Mouse (Mus musculus) heart, embryonic 12.5 days (tissue): ENCODE measurements around the gene Gm20518. TPM values are rescaled to one million over a fixed set of nuclear protein-coding genes. Genes with fewer than 3 reads are reported as not detected.
A peak's percentile ranks its signal among the peaks of the same experiment; 100 is the strongest.

Source experiments
- ATAC-seq: fragments of 200-750 bp; cut with Nextera tagmentation; 2 replicates; pipeline ENCODE4 v1.8.0; 2017; ENCODE audit warnings: moderate TSS enrichment, moderate library complexity; ENCODE audit not compliant: insufficient number of reproducible peaks, low FRiP score
- H3K27ac ChIP-seq: fragments of 300-500 bp; sonication (generic); 2 replicates; pipeline ENCODE4 v1.5.1; 2016; ENCODE audit warnings: mild to moderate bottlenecking, moderate library complexity; ENCODE audit not compliant: poor library complexity, severe bottlenecking
- H3K27me3 ChIP-seq: fragments of 300-500 bp; sonication (generic); replicated peaks from 2 replicates; pipeline ENCODE4 v1.6.1; 2016; ENCODE audit warnings: mild to moderate bottlenecking, moderate library complexity
- H3K36me3 ChIP-seq: fragments of 300-500 bp; sonication (generic); 2 replicates; pipeline ENCODE4 v1.6.1; 2016; ENCODE audit warnings: mild to moderate bottlenecking, moderate library complexity
- H3K4me1 ChIP-seq: fragments of 300-500 bp; sonication (generic); replicated peaks from 2 replicates; pipeline ENCODE4 v1.6.1; 2016; ENCODE audit warnings: mild to moderate bottlenecking
- H3K4me2 ChIP-seq: fragments of 300-500 bp; sonication (generic); 2 replicates; pipeline ENCODE4 v1.6.1; 2016; ENCODE audit warnings: mild to moderate bottlenecking, moderate library complexity
- H3K4me3 ChIP-seq: fragments of 300-500 bp; sonication (generic); 2 replicates; pipeline ENCODE4 v1.5.1; 2016; ENCODE audit warnings: mild to moderate bottlenecking
- H3K9ac ChIP-seq: fragments of 300-500 bp; sonication (generic); 2 replicates; pipeline ENCODE4 v1.6.1; 2016; ENCODE audit warnings: mild to moderate bottlenecking, moderate library complexity
- H3K9me3 ChIP-seq: fragments of 300-500 bp; sonication (generic); replicated peaks from 2 replicates; pipeline ENCODE4 v1.6.1; 2016; ENCODE audit warnings: mild to moderate bottlenecking, moderate library complexity
- WGBS: fragments of 180-500 bp; shearing (Covaris S2); methylation state at CpG from one replicate; pipeline ENCODE4 v1.1.7; 2016; 5-methylcytosine and 5-hydroxymethylcytosine counted together
- polyA plus RNA-seq: library from polyadenylated mRNA; unstranded; fragments of >200 nt; fragmentation: Nextera tagmentation; extraction: Ambion mirVana; gene quantifications from 2 replicates; pipeline ENCODE4 v1.2.1, GENCODE M21; 2016

Gm20518 gene
- polyA plus RNA-seq, 1 experiment from 2014 or later: 0.19 TPM

DNA sequence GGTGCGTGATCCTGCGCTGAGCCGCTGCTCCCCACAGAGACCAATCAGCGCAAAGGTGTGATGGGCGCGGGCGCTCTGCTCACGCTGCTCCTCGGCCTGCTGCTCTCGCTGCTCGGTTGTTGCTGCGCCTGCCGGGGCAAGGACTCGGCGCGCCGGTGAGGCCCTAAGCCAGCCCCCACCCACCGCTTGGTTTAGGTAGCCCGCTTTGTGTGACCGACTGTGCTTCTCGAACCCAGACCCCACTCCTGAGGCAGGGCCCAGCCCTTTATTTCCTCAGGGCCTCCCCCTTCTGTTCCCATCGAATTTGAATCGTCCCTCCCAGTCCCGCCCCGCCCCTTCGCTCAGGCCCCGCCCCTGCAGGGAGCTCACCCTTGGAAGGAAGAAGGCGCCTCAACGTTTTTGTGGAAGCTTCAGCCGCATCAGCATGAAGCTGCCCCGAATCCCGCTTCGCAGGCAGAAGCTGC is 87.0 kb downstream of the Gm20518 start:
- peak overlapping the region; percentile 70 for H3K4me2 ChIP-seq
- H3K9ac ChIP-seq: 0 out of 2 replicates have a peak overlapping the region, but pooled peaks have one; percentile 37
- no peak for ATAC-seq
- peak overlapping the region; percentile 40 for H3K4me3 ChIP-seq
- peaks cover 85% of the 10 kb centered on the region for H3K27me3 ChIP-seq
- no peak overlapping the region for H3K27ac ChIP-seq
- 6% methylated on average over 33 of the region's 33 CpGs for WGBS
- H3K4me1 ChIP-seq: peaks cover 65% of the 10 kb centered on the region
- no peaks in the 10 kb centered on the region for H3K9me3 ChIP-seq
- H3K36me3 ChIP-seq: peaks cover 3% of the 10 kb centered on the region; the same call in 1 of the 2 replicates

GRCm38 (mm10) chr16:17803675-17804448 is 87.6 kb downstream of the Gm20518 start:
- peak overlapping the region; percentile 48; the same call in 1 of the 2 replicates for H3K9ac ChIP-seq
- H3K27me3 ChIP-seq: peaks cover 86% of the 10 kb centered on the region
- peak overlapping the region; percentile 44 for H3K4me3 ChIP-seq
- peaks cover 3% of the 10 kb centered on the region; the same call in 1 of the 2 replicates for H3K36me3 ChIP-seq
- 20% methylated on average over 33 of the region's 33 CpGs for WGBS
- peak overlapping the region; percentile 74 for H3K4me2 ChIP-seq
- peaks cover 66% of the 10 kb centered on the region for H3K4me1 ChIP-seq
- no peaks in the 10 kb centered on the region for H3K9me3 ChIP-seq
- H3K27ac ChIP-seq: no peak overlapping the region
- no peak for ATAC-seq

GRCm38 (mm10) chr16:17802839-17803674 is 88.4 kb downstream of the Gm20518 start:
- Histone ChIP-seq H3K36me3 (peaks cover 3% of the 10 kb centered on the region; the same call in 1 of the 2 replicates), H3K4me3 (peak overlapping the region; percentile 44), H3K27me3 (peaks cover 83% of the 10 kb centered on the region), H3K9ac (peak overlapping the region; percentile 48), H3K9me3 (no peaks in the 10 kb centered on the region), H3K4me1 (peaks cover 70% of the 10 kb centered on the region), H3K27ac (no peak overlapping the region), H3K4me2 (peak overlapping the region; percentile 74)
- ATAC-seq: no peak
- WGBS: 5% methylated on average over 83 of the region's 83 CpGs

- Histone ChIP-seq H3K27ac (no peak overlapping the region), H3K4me2 (peak overlapping the region; percentile 74), H3K9me3 (no peaks in the 10 kb centered on the region), H3K9ac (peak overlapping the region; percentile 48; the same call in 1 of the 2 replicates), H3K4me3 (peak overlapping the region; percentile 44), H3K4me1 (peaks cover 70% of the 10 kb centered on the region), H3K27me3 (peaks cover 84% of the 10 kb centered on the region), H3K36me3 (no peaks in the 10 kb centered on the region; the same call in 1 of the 2 replicates)
- WGBS: 13% methylated on average over 18 of the region's 18 CpGs
- ATAC-seq: no peak
Observed at GRCm38 (mm10) chr16:17802456-17802838, 89.0 kb downstream of the Gm20518 start.

DNA sequence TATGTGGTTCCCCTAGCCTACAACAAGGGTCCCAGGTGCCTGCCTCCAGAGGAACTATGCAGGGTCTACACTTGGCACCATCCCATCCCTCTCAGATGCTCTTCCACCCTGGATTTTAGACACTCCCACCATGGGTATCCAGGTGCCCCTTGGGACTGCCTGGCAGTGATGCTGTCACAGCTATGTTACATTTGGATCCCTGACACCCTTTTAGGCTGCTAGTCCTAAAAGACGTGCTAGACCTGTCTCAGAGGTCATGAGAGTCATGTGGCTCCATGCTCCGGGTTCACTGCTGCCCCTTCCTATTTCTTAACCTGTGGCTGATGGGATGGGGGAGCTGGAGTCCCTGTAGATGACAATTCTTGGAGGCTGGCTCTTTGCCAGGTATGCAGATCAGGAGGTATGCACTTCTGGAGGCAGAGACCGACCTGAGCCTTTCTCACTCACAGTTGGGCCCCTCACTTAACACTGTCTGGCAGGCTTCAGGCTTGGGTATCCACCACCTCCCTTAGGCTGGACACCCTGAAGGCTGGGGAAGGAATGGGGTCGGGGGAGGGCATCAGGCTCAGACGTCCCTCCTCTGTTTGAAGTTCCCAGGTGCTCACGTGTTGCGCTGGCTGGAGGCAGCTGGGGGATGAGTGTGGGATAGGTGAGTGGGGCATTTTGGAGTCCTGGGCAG is 89.6 kb downstream of the Gm20518 start:
- WGBS: 11% methylated on average over 7 of the region's 7 CpGs
- Histone ChIP-seq H3K27ac (no peak overlapping the region), H3K4me2 (peak overlapping the region; percentile 74; the same call in 1 of the 2 replicates), H3K9ac (no peak overlapping the region), H3K4me1 (peaks cover 68% of the 10 kb centered on the region), H3K4me3 (0 out of 2 replicates have a peak overlapping the region, but pooled peaks have one; percentile 44), H3K27me3 (peaks cover 86% of the 10 kb centered on the region), H3K9me3 (no peaks in the 10 kb centered on the region), H3K36me3 (no peaks in the 10 kb centered on the region; the same call in 1 of the 2 replicates)
- no peak for ATAC-seq

GRCm38 (mm10) chr16:17799584-17799983 is 91.9 kb downstream of the Gm20518 start:
- H3K4me3 ChIP-seq: no peak overlapping the region
- no peak overlapping the region for H3K9ac ChIP-seq
- H3K9me3 ChIP-seq: no peaks in the 10 kb centered on the region
- peaks cover 76% of the 10 kb centered on the region for H3K27me3 ChIP-seq
- H3K4me2 ChIP-seq: no peak overlapping the region
- H3K27ac ChIP-seq: no peak overlapping the region
- H3K36me3 ChIP-seq: no peaks in the 10 kb centered on the region; the same call in 1 of the 2 replicates
- ATAC-seq: no peak
- peaks cover 66% of the 10 kb centered on the region for H3K4me1 ChIP-seq

DNA sequence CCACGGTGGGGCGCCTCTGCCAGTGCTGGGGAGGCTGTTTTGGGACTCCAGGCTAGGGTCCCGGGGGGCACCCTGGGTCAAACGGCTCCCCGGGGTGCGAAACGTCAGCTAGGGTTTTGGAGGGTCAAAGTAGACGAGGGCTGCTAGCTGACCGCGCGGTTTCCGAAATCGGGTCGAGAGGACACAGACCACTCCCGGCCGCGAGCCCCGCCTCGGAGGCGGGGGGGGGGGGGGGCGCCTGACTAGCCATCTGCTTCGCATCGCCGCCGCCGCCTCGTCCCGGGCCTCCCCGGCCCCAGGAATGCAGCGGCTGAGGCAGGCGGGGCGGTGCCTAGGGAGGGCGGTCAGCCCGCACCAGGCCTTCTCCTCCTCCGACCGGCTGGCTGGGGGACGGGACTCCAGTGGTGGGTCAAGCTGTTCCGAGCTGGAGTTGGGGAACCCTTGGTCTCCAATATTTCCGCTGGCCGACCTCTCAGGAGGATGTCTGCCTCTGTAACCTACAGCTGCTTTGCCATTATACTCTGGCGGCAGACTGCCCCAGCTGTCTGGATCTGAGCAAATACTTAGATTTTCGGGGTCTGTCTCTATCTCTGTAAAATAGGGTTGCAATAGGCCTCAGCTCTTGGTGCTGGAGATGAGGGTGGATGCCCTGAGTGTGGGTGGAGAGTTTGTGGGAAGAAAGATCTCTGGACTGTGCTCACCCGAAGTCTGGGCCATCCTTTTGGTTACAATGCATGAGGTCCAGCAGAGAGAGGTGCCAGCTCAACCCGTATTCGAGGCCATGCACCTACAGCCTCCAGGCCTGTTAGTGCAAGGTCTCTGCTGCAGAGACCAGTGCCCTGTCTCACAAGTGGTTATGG is 92.9 kb downstream of the Gm20518 start:
- peaks cover 65% of the 10 kb centered on the region for H3K27me3 ChIP-seq
- ATAC-seq: peak; percentile 51
- no peaks in the 10 kb centered on the region for H3K9me3 ChIP-seq
- peaks cover 55% of the 10 kb centered on the region for H3K4me1 ChIP-seq
- H3K4me3 ChIP-seq: peak overlapping the region; percentile 64
- H3K27ac ChIP-seq: peak overlapping the region; percentile 77
- H3K36me3 ChIP-seq: peaks cover 5% of the 10 kb centered on the region
- peak overlapping the region; percentile 78 for H3K4me2 ChIP-seq
- H3K9ac ChIP-seq: peak overlapping the region; percentile 83
- 4% methylated on average over 39 of the region's 45 CpGs for WGBS

- Histone ChIP-seq H3K4me2 (peak overlapping the region; percentile 78), H3K4me1 (peaks cover 49% of the 10 kb centered on the region), H3K36me3 (peaks cover 12% of the 10 kb centered on the region), H3K9ac (peak overlapping the region; percentile 83), H3K9me3 (no peaks in the 10 kb centered on the region), H3K27ac (peak overlapping the region; percentile 77), H3K27me3 (peaks cover 59% of the 10 kb centered on the region), H3K4me3 (peak overlapping the region; percentile 64)
- WGBS: 4% methylated on average over 29 of the region's 29 CpGs
- peak; percentile 11; the same call in 1 of the 2 replicates for ATAC-seq
Observed at GRCm38 (mm10) chr16:17797812-17798311, 93.6 kb downstream of the Gm20518 start.

GRCm38 (mm10) chr16:17796971-17797811 is 94.3 kb downstream of the Gm20518 start, which contains the start of gene Scarf2:
Gene Scarf2, plus strand, starts transcription at chr16:17797282.
- H3K27ac ChIP-seq: peak within 1 kb of the TSS; percentile 77
- peak; percentile 69 for ATAC-seq
- H3K27me3 ChIP-seq: peaks cover 52% of the 10 kb centered on the region
- H3K4me1 ChIP-seq: peaks cover 42% of the 10 kb centered on the region
- peak within 1 kb of the TSS; percentile 78 for H3K4me2 ChIP-seq
- peaks cover 18% of the 10 kb centered on the region for H3K36me3 ChIP-seq
- no peaks in the 10 kb centered on the region for H3K9me3 ChIP-seq
- WGBS: 1% methylated on average over 71 of the region's 81 CpGs
- peak within 1 kb of the TSS; percentile 64 for H3K4me3 ChIP-seq
- H3K9ac ChIP-seq: peak within 1 kb of the TSS; percentile 83
